Mouse (Mus musculus) hindbrain, embryonic 16.5 days (tissue): ENCODE results near the gene Itih4. TPM values are rescaled to one million over a fixed set of nuclear protein-coding genes. Genes with fewer than 3 reads are reported as not detected.

Source experiments
- ATAC-seq: fragments of 200-750 bp; cut with Nextera tagmentation; 2 replicates; pipeline ENCODE4 v1.8.0; 2017; ENCODE audit warnings: moderate TSS enrichment, moderate library complexity
- H3K27ac ChIP-seq: fragments of 300-500 bp; sonication (generic); 2 replicates; pipeline ENCODE4 v1.5.1; 2014; ENCODE audit warnings: low read depth, mild to moderate bottlenecking, control low read depth, low read length, moderate library complexity
- H3K27me3 ChIP-seq: fragments of 300-500 bp; sonication (generic); replicated peaks from 2 replicates; pipeline ENCODE4 v1.6.1; 2014; ENCODE audit warnings: low read length; ENCODE audit not compliant: control insufficient read depth, insufficient read depth
- H3K36me3 ChIP-seq: fragments of 300-500 bp; sonication (generic); 2 replicates; pipeline ENCODE4 v1.6.1; 2014; ENCODE audit warnings: mild to moderate bottlenecking, low read length, moderate library complexity, mixed read lengths; ENCODE audit not compliant: control insufficient read depth, insufficient read depth
- H3K4me1 ChIP-seq: fragments of 300-500 bp; sonication (generic); 2 replicates; pipeline ENCODE4 v1.6.1; 2014; ENCODE audit warnings: low read depth, low read length; ENCODE audit not compliant: control insufficient read depth, insufficient read depth
- H3K4me2 ChIP-seq: fragments of 300-500 bp; sonication (generic); 2 replicates; pipeline ENCODE4 v1.6.1; 2014; ENCODE audit warnings: mild to moderate bottlenecking, low read length, control low read depth, moderate library complexity
- H3K4me3 ChIP-seq: fragments of 300-500 bp; sonication (generic); 2 replicates; pipeline ENCODE4 v1.5.1; 2014; ENCODE audit warnings: mild to moderate bottlenecking, low read length, control low read depth, moderate library complexity
- H3K9ac ChIP-seq: fragments of 300-500 bp; sonication (generic); 2 replicates; pipeline ENCODE4 v1.6.1; 2014; ENCODE audit warnings: low read depth, mild to moderate bottlenecking, control low read depth, low read length, moderate library complexity
- H3K9me3 ChIP-seq: fragments of 300-500 bp; sonication (generic); 2 replicates; pipeline ENCODE4 v1.6.1; 2014; ENCODE audit warnings: mild to moderate bottlenecking, low read length, moderate library complexity; ENCODE audit not compliant: control insufficient read depth
- WGBS: fragments of 180-500 bp; shearing (Covaris S2); extraction: QIAGEN DNeasy Blood & Tissue Kit; methylation state at CpG from one replicate; pipeline ENCODE4 v1.1.7; 2014; 5-methylcytosine and 5-hydroxymethylcytosine counted together
- polyA plus RNA-seq: library from polyadenylated mRNA; unstranded; fragments of >200 nt; fragmentation: Nextera tagmentation; extraction: Ambion mirVana; gene quantifications from 2 replicates; pipeline ENCODE4 v1.2.1, GENCODE M21; 2015

Itih4 gene
- polyA plus RNA-seq, 1 experiment from 2014 or later: not detected

- H3K9ac ChIP-seq: no peak overlapping the region
- 96% methylated on average over 10 of the region's 10 CpGs for WGBS
- peaks cover 5% of the 10 kb centered on the region; the same call in 1 of the 2 replicates for H3K36me3 ChIP-seq
- no peaks in the 10 kb centered on the region for H3K27me3 ChIP-seq
- H3K27ac ChIP-seq: no peak overlapping the region
- H3K4me2 ChIP-seq: no peak overlapping the region
- peaks cover 7% of the 10 kb centered on the region for H3K4me1 ChIP-seq
- ATAC-seq: no peak
- no peaks in the 10 kb centered on the region for H3K9me3 ChIP-seq
- no peak overlapping the region for H3K4me3 ChIP-seq
These were observed 63.7 kb downstream of the Itih4 start for GRCm38 (mm10) chr14:30949986-30950385.

DNA sequence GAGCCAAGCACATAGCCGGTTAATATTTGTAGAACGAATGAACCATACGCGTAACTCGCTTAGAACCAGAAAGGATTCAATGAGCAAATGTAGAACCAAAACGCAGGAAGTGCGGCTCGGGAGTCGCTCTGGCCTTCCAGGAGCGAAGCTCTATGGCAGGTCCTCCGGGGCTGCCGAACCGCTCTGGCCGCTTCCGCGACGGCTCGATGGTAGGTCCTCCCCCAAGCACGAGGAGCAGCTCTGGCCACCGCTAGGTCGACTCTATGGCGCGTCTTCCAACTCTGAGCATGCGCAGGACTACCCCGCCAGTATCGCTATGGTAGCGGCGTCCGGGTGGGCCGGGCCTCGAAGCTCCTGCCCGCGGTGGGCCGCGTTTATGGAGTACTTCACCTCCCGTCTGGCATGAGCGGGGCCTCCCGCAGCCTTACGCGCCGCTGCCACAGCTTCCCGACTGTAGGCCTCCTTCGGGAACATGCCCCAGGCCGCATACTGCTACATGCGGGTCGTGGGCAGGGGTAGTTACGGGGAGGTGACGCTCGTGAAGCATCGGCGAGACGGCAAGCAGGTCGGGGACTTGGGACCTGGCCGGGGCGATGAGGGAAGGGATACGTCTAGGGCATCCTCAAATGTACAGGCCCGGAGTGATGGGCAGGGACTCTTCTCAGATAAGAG, 65.0 kb downstream of the Itih4 start, which contains the start of gene Nek4:
Nek4 (plus strand) TSS at position 224 of the 672 bp plus-strand sequence.
- peak within 1 kb of the TSS; percentile 88 for H3K9ac ChIP-seq
- H3K27me3 ChIP-seq: no peaks in the 10 kb centered on the region
- peak within 1 kb of the TSS; percentile 78 for H3K4me2 ChIP-seq
- no peaks in the 10 kb centered on the region for H3K9me3 ChIP-seq
- peak within 1 kb of the TSS; percentile 82 for H3K27ac ChIP-seq
- peak within 1 kb of the TSS; percentile 79 for H3K4me3 ChIP-seq
- WGBS: under 1% methylated on average over 57 of the region's 57 CpGs
- peaks cover 7% of the 10 kb centered on the region; the same call in 1 of the 2 replicates for H3K36me3 ChIP-seq
- peak; percentile 100 for ATAC-seq
- H3K4me1 ChIP-seq: peaks cover 7% of the 10 kb centered on the region

Other genes with a start within 250 kb of the Itih4 start
- gene Rft1, start 232.1 kb upstream of the Itih4 start, polyA plus RNA-seq: 9.2 and 10.4 TPM in 2 replicates
- 15.1 and 15.9 TPM in 2 replicates for gene Sfmbt1, start 171.6 kb upstream of the Itih4 start, polyA plus RNA-seq
- gene Tmem110, start 60.9 kb upstream of the Itih4 start, polyA plus RNA-seq: 19.6 and 21.9 TPM in 2 replicates
- 1.3 and 2.6 TPM in 2 replicates for gene Mustn1, start 7.3 kb upstream of the Itih4 start, polyA plus RNA-seq
- gene Itih3, start 37.3 kb downstream of the Itih4 start, polyA plus RNA-seq: 3.8 and 4.7 TPM in 2 replicates
- gene Itih1, start 56.8 kb downstream of the Itih4 start, polyA plus RNA-seq: not detected in 2 replicates
- 15.6 and 16.3 TPM in 2 replicates for gene Nek4, start 64.9 kb downstream of the Itih4 start, polyA plus RNA-seq
- gene Glt8d1, start 114.9 kb downstream of the Itih4 start, polyA plus RNA-seq: 55.7 and 59.5 TPM in 2 replicates
- 340 and 355 TPM in 2 replicates for gene Spcs1, start 115.2 kb downstream of the Itih4 start, polyA plus RNA-seq
- gene Pbrm1, start 132.7 kb downstream of the Itih4 start, polyA plus RNA-seq: 98.7 and 108 TPM in 2 replicates
- gene Gnl3, start 132.7 kb downstream of the Itih4 start, polyA plus RNA-seq: 40.1 and 49.0 TPM in 2 replicates
- 51.3 and 53.9 TPM in 2 replicates for gene Smim4, start 242.5 kb downstream of the Itih4 start, polyA plus RNA-seq
- gene Nt5dc2, start 244.6 kb downstream of the Itih4 start, polyA plus RNA-seq: 192 and 222 TPM in 2 replicates